Mouse (Mus musculus) G1E (cell line): ENCODE data around the gene Apom. TPM values are rescaled to one million over a fixed set of nuclear protein-coding genes. Genes with fewer than 3 reads are reported as not detected.
A peak's percentile ranks its signal among the peaks of the same experiment; 100 is the strongest.

Experiments used
- ATAC-seq: 2 replicates; pipeline ENCODE4 v1.8.0; 2016; ENCODE audit warnings: mild to moderate bottlenecking; ENCODE audit not compliant: insufficient number of reproducible peaks, poor library complexity, low FRiP score, severe bottlenecking; ENCODE audit errors: extremely low read depth
- DNase-seq: peaks from one replicate; pipeline ENCODE4 v3.0.0; 2012; ENCODE audit warnings: low spot score
- H3K27me3 ChIP-seq: 2 replicates; pipeline ENCODE4 v1.6.1; 2012; ENCODE audit warnings: mild to moderate bottlenecking, low read length, inconsistent platforms; ENCODE audit not compliant: insufficient read depth
- H3K36me3 ChIP-seq: replicated peaks from 2 replicates; pipeline ENCODE3; 2012; ENCODE audit warnings: mild to moderate bottlenecking, inconsistent platforms
- H3K4me1 ChIP-seq: 2 replicates; pipeline ENCODE4 v1.6.1; 2012; ENCODE audit warnings: low read depth, low read length, inconsistent platforms, mixed read lengths; ENCODE audit not compliant: insufficient read depth
- H3K4me3 ChIP-seq: 2 replicates; pipeline ENCODE4 v1.5.1; 2012; ENCODE audit warnings: low read depth, mild to moderate bottlenecking, inconsistent platforms, low read length, moderate library complexity, mixed read lengths
- H3K9me3 ChIP-seq: replicated peaks from 2 replicates; pipeline ENCODE4 v1.6.1; 2012; ENCODE audit warnings: inconsistent platforms
- CTCF ChIP-seq: IDR thresholded peaks from 2 replicates; pipeline ENCODE4 v1.5.1; 2012; ENCODE audit warnings: low read depth, low read length, inconsistent platforms, mixed read lengths
- GATA1 ChIP-seq: IDR thresholded peaks from 2 replicates; pipeline ENCODE4 v1.6.1; 2012; ENCODE audit warnings: borderline replicate concordance, low read length, inconsistent platforms, mixed read lengths
- GATA2 ChIP-seq: IDR thresholded peaks from 2 replicates; pipeline ENCODE4 v1.6.1; 2012; ENCODE audit warnings: low read depth, low read length, inconsistent platforms, borderline replicate concordance
- POLR2AphosphoS5 ChIP-seq: IDR thresholded peaks from 2 replicates; pipeline ENCODE4 v1.6.1; 2012; ENCODE audit warnings: low read depth, low read length, inconsistent platforms; ENCODE audit not compliant: insufficient replicate concordance
- TAL1 ChIP-seq: conservative IDR thresholded peaks from 2 replicates; pipeline ENCODE4 v1.6.1; 2012; ENCODE audit warnings: low read depth, low read length, inconsistent platforms, mixed read lengths
- polyA plus RNA-seq: library from polyadenylated mRNA; stranded (reverse); fragments of >175 nt; gene quantifications from 2 replicates; pipeline ENCODE4 v1.2.3, GENCODE M21; 2012
- total RNA-seq, 2 experiments: library from RNA; stranded (forward) in 1 of 2; stranded (reverse) in 1 of 2; fragments of 200-1000 nt in 1 of 2; fragments of >200 nt in 1 of 2; fragmentation: Nextera tagmentation in 1 of 2; gene quantifications; 2 replicates each; pipeline ENCODE4 v1.2.3; 2014 to 2017

Gene Apom
- total and polyA plus RNA-seq, 3 experiments: 0.10 to 0.22 TPM; not detected in 1

DNA sequence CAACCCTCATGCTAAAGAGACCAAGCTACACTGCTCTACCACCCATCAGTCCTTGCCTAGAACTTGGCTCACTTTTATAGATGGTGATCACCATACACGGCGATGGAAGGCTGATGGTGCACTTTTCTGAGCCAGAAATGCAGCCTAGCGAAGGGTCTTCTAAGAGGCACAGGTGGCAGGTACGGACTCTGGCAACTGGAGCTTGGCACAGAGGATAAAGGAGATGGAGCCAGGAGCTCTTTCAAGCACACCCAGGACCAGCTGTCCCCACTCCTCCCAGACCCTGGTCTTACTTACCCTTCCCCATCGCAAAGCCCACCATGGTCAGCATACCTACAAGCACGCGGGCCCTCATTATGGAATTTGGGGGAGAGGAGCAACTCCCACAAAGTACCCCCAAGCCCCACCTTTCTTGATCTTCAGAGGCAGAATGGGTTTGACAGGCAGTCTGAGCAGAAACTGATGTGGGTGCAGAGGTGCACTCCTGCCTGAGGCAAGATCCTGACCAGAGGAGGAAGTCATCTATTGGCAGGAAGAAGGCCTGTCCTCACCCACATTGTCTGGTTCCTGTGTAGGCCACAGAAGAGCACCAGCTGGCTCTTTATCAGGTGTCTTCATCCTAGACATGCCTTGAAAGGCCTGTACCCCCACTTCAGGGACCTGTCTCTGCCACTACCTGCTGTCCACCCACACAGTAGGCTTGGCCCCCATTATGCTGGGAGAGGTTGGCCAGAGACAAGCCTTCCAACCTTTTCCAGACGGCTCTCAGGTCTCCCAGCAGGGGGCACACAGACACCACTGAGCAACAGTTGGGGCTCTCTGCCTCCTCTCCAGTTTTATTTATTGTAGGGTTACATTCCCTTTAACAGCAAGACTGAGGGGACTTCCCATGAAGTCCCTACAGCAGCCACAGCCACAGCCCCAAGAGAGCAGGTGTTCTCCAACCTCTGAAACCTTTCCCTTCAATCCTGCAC, 16.5 kb downstream of the Apom start, which contains the start of gene Ly6g5b:
Ly6g5b (minus strand) TSS at position 383 of the 974 bp plus-strand sequence.
- Histone ChIP-seq H3K4me3 (no peak within 1 kb of the TSS), H3K36me3 (peaks cover 69% of the 10 kb centered on the region), H3K27me3 (peaks cover 6% of the 10 kb centered on the region; the same call in 1 of the 2 replicates), H3K9me3 (no peaks in the 10 kb centered on the region), H3K4me1 (peaks cover 40% of the 10 kb centered on the region)
- no peak for TF ChIP-seq GATA2
- DNase-seq: no peak
- no peak for ATAC-seq

DNA sequence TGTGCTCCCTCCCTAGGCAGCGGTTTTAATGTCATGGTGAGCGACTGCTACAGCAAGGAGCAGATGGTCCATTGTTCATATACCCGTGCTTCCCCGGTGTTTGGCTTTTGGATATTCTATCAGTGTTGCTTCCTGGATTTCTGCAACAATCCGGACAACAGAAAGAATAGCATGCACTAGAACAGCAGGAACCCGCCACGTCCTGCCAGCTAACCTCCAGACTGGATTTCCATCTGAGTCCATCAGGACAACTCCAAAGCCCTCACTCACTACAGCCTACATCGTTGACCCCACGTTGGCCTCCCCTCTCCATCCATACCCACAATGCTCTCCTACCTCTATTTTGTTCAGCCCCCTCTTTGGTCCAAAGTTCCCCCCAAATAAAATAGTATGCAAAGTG, 20.1 kb downstream of the Apom start:
- TF ChIP-seq TAL1 (no peak), CTCF (no peak), GATA2 (no peak), GATA1 (no peak), POLR2AphosphoS5 (no peak)
- DNase-seq (no peak), ATAC-seq (no peak)
- Histone ChIP-seq H3K9me3 (no peaks in the 10 kb centered on the region), H3K4me3 (no peak overlapping the region), H3K27me3 (peaks cover 6% of the 10 kb centered on the region; the same call in 1 of the 2 replicates), H3K4me1 (peaks cover 33% of the 10 kb centered on the region), H3K36me3 (peaks cover 36% of the 10 kb centered on the region)

DNA sequence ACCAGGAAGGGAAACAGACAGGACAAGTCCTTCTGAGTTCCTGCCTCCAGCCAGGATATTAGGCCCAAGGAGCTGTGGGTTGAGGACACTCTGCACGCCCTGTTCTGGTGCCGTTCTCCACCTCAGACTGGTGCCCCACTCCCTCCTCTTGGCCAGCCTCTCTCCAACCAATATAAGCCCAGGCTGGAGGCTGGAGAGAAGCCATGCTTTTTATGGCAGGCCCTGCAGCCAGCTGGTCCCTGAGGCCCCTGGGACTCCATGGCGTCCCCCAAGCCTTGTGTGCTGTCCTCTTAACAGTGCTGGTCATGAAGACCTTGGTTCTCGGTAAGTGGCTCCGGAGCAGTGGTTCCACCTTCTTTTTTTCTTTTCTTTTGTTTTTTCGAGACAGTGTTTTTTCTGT, 23.8 kb downstream of the Apom start, which contains the start of gene Ly6g5c:
Ly6g5c (plus strand) TSS at position 183 of the 400 bp plus-strand sequence.
- no peak for DNase-seq
- peaks cover 57% of the 10 kb centered on the region for H3K4me1 ChIP-seq
- ATAC-seq: no peak
- no peak for TF ChIP-seq GATA1
- H3K9me3 ChIP-seq: no peaks in the 10 kb centered on the region
- peaks cover 6% of the 10 kb centered on the region; the same call in 1 of the 2 replicates for H3K27me3 ChIP-seq
- H3K36me3 ChIP-seq: peaks cover 21% of the 10 kb centered on the region
- no peak within 1 kb of the TSS for H3K4me3 ChIP-seq

DNA sequence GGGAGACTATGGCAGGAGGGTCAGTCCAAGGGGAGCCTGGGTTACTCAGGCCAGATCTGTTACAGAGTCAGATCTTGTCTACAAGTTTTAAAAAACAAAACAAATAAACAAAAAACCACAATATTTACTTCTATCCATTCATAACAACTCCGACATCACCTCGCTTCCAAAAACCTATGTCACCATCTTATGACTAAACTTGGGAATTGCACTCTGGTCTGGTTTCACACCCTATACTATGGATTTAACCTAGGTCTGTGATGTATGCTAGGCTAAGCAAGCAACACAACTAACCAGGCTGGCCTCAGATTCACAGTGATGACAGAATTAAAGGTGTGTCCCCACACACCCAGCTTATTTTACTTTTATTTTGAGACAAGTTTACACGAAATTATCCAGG, 25.3 kb downstream of the Apom start:
- Histone ChIP-seq H3K9me3 (no peaks in the 10 kb centered on the region), H3K27me3 (peaks cover 2% of the 10 kb centered on the region; the same call in 1 of the 2 replicates), H3K4me3 (no peak overlapping the region), H3K36me3 (peaks cover 34% of the 10 kb centered on the region), H3K4me1 (peaks cover 72% of the 10 kb centered on the region)
- TF ChIP-seq POLR2AphosphoS5 (no peak), GATA2 (no peak), GATA1 (no peak), TAL1 (no peak), CTCF (no peak)
- DNase-seq (no peak), ATAC-seq (no peak)

DNA sequence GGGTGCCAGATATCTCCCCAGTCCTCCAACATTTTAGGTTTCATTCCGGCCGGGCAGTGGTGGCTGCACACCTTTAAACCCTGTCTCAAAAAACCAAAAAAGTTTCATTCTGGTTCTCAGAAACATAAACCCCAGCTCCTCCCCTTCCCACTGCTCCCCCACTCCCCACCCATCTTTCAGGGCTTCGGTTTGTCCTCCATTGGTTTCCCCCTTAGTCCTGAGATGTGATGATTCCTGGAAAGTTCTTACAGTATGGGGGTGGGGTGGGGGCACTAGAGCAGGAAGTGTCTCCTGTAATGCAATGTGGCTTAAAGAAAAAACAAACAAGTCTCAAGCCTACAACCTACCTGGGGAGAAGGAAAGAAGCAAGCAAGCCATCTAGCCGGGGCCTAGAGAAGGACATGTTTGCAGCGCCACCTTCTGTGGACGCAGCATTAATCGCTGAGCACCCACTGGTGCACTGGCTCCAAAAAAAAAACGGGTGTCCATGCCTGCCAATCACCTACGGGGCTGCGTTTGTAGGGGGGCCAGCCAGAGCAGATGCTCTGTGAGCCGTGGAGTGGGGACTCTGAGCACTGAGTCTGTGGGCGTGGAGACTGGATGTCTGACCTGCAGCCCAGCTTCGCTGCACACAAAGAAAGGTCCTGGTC, 26.0 kb downstream of the Apom start:
- H3K4me1 ChIP-seq: peaks cover 77% of the 10 kb centered on the region
- TF ChIP-seq CTCF: no peak
- peak overlapping the region; percentile 62; the same call in 1 of the 2 replicates for H3K4me3 ChIP-seq
- no peaks in the 10 kb centered on the region; the same call in 1 of the 2 replicates for H3K27me3 ChIP-seq
- ATAC-seq (0 out of 2 replicates have a peak, but pooled peaks have one; percentile 18), DNase-seq (peak; percentile 76)
- H3K9me3 ChIP-seq: no peaks in the 10 kb centered on the region
- H3K36me3 ChIP-seq: peaks cover 40% of the 10 kb centered on the region

DNA sequence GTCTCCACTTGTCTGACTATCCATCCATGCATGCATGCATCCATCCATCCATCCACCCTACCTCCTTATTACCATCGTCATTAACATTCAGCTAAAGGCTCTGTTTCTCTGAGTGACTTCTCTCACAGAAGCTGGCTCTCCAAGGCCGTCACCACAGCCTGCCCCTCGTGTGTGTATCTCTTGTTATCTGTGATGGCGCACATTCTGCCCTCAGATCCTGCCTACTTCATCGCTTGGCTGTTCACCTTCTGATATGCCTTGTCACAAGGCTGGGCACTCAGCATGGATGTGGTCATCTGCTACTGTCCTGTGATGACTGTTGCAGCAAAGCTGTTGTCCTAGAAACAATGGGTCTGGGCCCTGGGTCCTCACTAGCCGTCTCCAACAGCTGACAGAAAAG, 27.1 kb downstream of the Apom start:
- no peak; the same call in 1 of the 2 replicates for ATAC-seq
- H3K4me3 ChIP-seq: no peak overlapping the region
- peaks cover 51% of the 10 kb centered on the region for H3K36me3 ChIP-seq
- H3K27me3 ChIP-seq: no peaks in the 10 kb centered on the region
- peaks cover 80% of the 10 kb centered on the region for H3K4me1 ChIP-seq
- no peak for DNase-seq
- no peaks in the 10 kb centered on the region for H3K9me3 ChIP-seq
- no peak for TF ChIP-seq POLR2AphosphoS5
- peak; percentile 56 for TF ChIP-seq TAL1
